Mouse (Mus musculus): ENCODE results near the gene Klhdc3.

- TF ChIP-seq CTCF (IDR thresholded peaks at IDR 0.05; ENCODE audit: borderline replicate concordance, insufficient read depth, low read length) = no peak
- TF ChIP-seq POLR2A (IDR thresholded peaks at IDR 0.05; ENCODE audit: low read depth, low read length) = no peak
Observed at GRCm38 (mm10) chr17:46661351-46661750, 19.4 kb downstream of the Klhdc3 start.
